Mouse (Mus musculus) midbrain, embryonic 11.5 days (tissue): ENCODE results near the gene Sirt7. TPM values are rescaled to one million over a fixed set of nuclear protein-coding genes. Genes with fewer than 3 reads are reported as not detected.

Source experiments
- ATAC-seq: fragments of 200-750 bp; cut with Nextera tagmentation; 2 replicates; pipeline ENCODE4 v1.8.0; 2017; ENCODE audit warnings: moderate TSS enrichment, moderate library complexity; ENCODE audit not compliant: low FRiP score
- DNase-seq: peaks from one replicate; pipeline ENCODE4 v3.0.0; 2015; ENCODE audit warnings: low spot score; ENCODE audit errors: missing footprints
- H3K27ac ChIP-seq: fragments of 300-500 bp; sonication (generic); 2 replicates; pipeline ENCODE4 v1.5.1; 2014; ENCODE audit warnings: low read depth, low read length
- H3K27me3 ChIP-seq: fragments of 300-500 bp; sonication (generic); 2 replicates; pipeline ENCODE4 v1.6.1; 2014; ENCODE audit warnings: mild to moderate bottlenecking, low read length, moderate library complexity, mixed read lengths; ENCODE audit not compliant: control insufficient read depth, insufficient read depth
- H3K36me3 ChIP-seq: fragments of 300-500 bp; sonication (generic); 2 replicates; pipeline ENCODE4 v1.6.1; 2014; ENCODE audit warnings: mild to moderate bottlenecking, low read length, moderate library complexity, mixed read lengths; ENCODE audit not compliant: control insufficient read depth, insufficient read depth
- H3K4me1 ChIP-seq: fragments of 300-500 bp; sonication (generic); 2 replicates; pipeline ENCODE4 v1.6.1; 2014; ENCODE audit warnings: low read length; ENCODE audit not compliant: control insufficient read depth, insufficient read depth
- H3K4me2 ChIP-seq: fragments of 300-500 bp; sonication (generic); 2 replicates; pipeline ENCODE4 v1.6.1; 2014; ENCODE audit warnings: mild to moderate bottlenecking, moderate library complexity
- H3K4me3 ChIP-seq: fragments of 300-500 bp; sonication (generic); 2 replicates; pipeline ENCODE4 v1.5.1; 2014; ENCODE audit warnings: low read depth, low read length
- H3K9ac ChIP-seq: fragments of 300-500 bp; sonication (generic); 2 replicates; pipeline ENCODE4 v1.6.1; 2014; ENCODE audit warnings: low read length
- H3K9me3 ChIP-seq: fragments of 300-500 bp; sonication (generic); 2 replicates; pipeline ENCODE4 v1.6.1; 2016; ENCODE audit warnings: low read length; ENCODE audit not compliant: control insufficient read depth
- WGBS: fragments of 180-500 bp; shearing (Covaris S2); extraction: QIAGEN DNeasy Blood & Tissue Kit; methylation state at CpG from one replicate; pipeline ENCODE4 v1.1.7; 2014; 5-methylcytosine and 5-hydroxymethylcytosine counted together
- microRNA-seq: library from miRNA; unstranded; fragments of <30 nt; microRNA quantifications from one replicate; pipeline ENCODE4, GENCODE M21; 2017
- polyA plus RNA-seq: library from polyadenylated mRNA; unstranded; fragments of >200 nt; fragmentation: Nextera tagmentation; extraction: Ambion mirVana; gene quantifications from 2 replicates; pipeline ENCODE4 v1.2.1, GENCODE M21; 2014

The Sirt7 gene
- polyA plus RNA-seq, 1 experiment from 2014 or later: 33.2 TPM

DNA sequence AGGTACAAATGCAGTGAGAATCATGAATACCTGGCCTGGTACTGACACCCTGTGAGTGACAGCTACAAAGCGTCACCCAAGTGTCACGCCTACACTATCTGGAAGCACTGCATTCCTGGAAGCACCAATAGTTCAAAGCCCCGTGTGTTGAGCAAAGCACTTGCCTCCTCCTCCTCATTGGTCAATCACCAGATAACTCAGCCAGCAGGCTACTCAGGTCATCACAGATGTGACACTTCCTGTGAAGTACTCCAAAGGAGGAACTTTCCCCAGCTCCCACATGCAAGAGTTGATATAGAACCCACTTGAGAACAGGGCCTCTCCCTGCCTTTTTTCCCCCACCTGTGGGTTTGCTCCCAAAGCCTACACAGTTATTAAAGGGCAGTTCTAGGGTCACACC lies 53.9 kb downstream of the Sirt7 start:
- WGBS: 81% methylated on average over 3 of the region's 3 CpGs
- Histone ChIP-seq H3K4me1 (peaks cover 12% of the 10 kb centered on the region), H3K36me3 (peaks cover 29% of the 10 kb centered on the region), H3K4me3 (peak overlapping the region; percentile 97), H3K27me3 (no peaks in the 10 kb centered on the region), H3K9ac (no peak overlapping the region), H3K27ac (no peak overlapping the region), H3K9me3 (no peaks in the 10 kb centered on the region), H3K4me2 (peak overlapping the region; percentile 57)
- DNase-seq (no peak), ATAC-seq (no peak)

Small RNA genes within 50 kb of the gene (microRNA-seq; reads per million reads assigned to microRNA genes)
- 4.0 reads per million, percentile 18 among the genes with 10 or more reads in this experiment for gene Mir6936

Other genes with a start within 250 kb of the Sirt7 start
- 25.3 and 29.2 TPM in 2 replicates for gene Faap100, start 246.5 kb downstream of the Sirt7 start, polyA plus RNA-seq
- 41.0 and 44.7 TPM in 2 replicates for gene Nploc4, start 187.5 kb downstream of the Sirt7 start, polyA plus RNA-seq
- gene Tspan10, start 182.6 kb downstream of the Sirt7 start, polyA plus RNA-seq: not detected in 2 replicates
- 0.40 and 0.41 TPM in 2 replicates for gene Pde6g, start 171.7 kb downstream of the Sirt7 start, polyA plus RNA-seq
- gene Oxld1, start 167.2 kb downstream of the Sirt7 start, polyA plus RNA-seq: 10.4 and 11.5 TPM in 2 replicates
- 25.4 and 25.6 TPM in 2 replicates for gene Ccdc137, start 167.1 kb downstream of the Sirt7 start, polyA plus RNA-seq
- 48.0 and 53.0 TPM in 2 replicates for gene Arl16, start 157.6 kb downstream of the Sirt7 start, polyA plus RNA-seq
- 137 and 152 TPM in 2 replicates for gene Mrpl12, start 140.6 kb downstream of the Sirt7 start, polyA plus RNA-seq
- gene Slc25a10, start 133.4 kb downstream of the Sirt7 start, polyA plus RNA-seq: 30.0 and 38.7 TPM in 2 replicates
- gene Gcgr, start 94.5 kb downstream of the Sirt7 start, polyA plus RNA-seq: 0.11 TPM in 1 of 2 replicates, not detected in the other
- gene Mcrip1, start 75.5 kb downstream of the Sirt7 start, polyA plus RNA-seq: 232 and 237 TPM in 2 replicates
- not detected in 2 replicates for gene Ppp1r27, start 74.1 kb downstream of the Sirt7 start, polyA plus RNA-seq
- gene P4hb, start 52.0 kb downstream of the Sirt7 start, polyA plus RNA-seq: 492 and 493 TPM in 2 replicates
- gene Arhgdia, start 43.6 kb downstream of the Sirt7 start, polyA plus RNA-seq: 521 and 583 TPM in 2 replicates
- 820 and 827 TPM in 2 replicates for gene Alyref, start 26.9 kb downstream of the Sirt7 start, polyA plus RNA-seq
- 178 and 204 TPM in 2 replicates for gene Anapc11, start 26.8 kb downstream of the Sirt7 start, polyA plus RNA-seq
- gene Npb, start 16.8 kb downstream of the Sirt7 start, polyA plus RNA-seq: 0.38 TPM in 1 of 2 replicates, not detected in the other
- gene Pcyt2, start 7.3 kb downstream of the Sirt7 start, polyA plus RNA-seq: 89.4 and 101 TPM in 2 replicates
- 18.0 and 19.7 TPM in 2 replicates for gene Mafg, start 8.4 kb upstream of the Sirt7 start, polyA plus RNA-seq
- gene Pycr1, start 18.5 kb upstream of the Sirt7 start, polyA plus RNA-seq: 32.4 and 32.8 TPM in 2 replicates
- gene Myadml2, start 22.9 kb upstream of the Sirt7 start, polyA plus RNA-seq: 0.36 and 0.57 TPM in 2 replicates
- gene Notum, start 35.9 kb upstream of the Sirt7 start, polyA plus RNA-seq: 0.90 and 1.4 TPM in 2 replicates
- 101 and 113 TPM in 2 replicates for gene Aspscr1, start 47.7 kb upstream of the Sirt7 start, polyA plus RNA-seq
- gene Cenpx, start 88.5 kb upstream of the Sirt7 start, polyA plus RNA-seq: 119 and 131 TPM in 2 replicates
- 30.9 TPM in 2 replicates for gene Lrrc45, start 88.7 kb upstream of the Sirt7 start, polyA plus RNA-seq
- 9.9 and 12.3 TPM in 2 replicates for gene Rac3, start 96.2 kb upstream of the Sirt7 start, polyA plus RNA-seq
- gene Dcxr, start 102.0 kb upstream of the Sirt7 start, polyA plus RNA-seq: 10.6 and 12.4 TPM in 2 replicates
- gene Cbr2, start 106.9 kb upstream of the Sirt7 start, polyA plus RNA-seq: 1.00 and 1.1 TPM in 2 replicates
- gene Hmga1b, start 137.6 kb upstream of the Sirt7 start, polyA plus RNA-seq: 8.2 and 9.1 TPM in 2 replicates
- 28.2 and 30.6 TPM in 2 replicates for gene Rfng, start 159.0 kb upstream of the Sirt7 start, polyA plus RNA-seq
- gene Gps1, start 159.0 kb upstream of the Sirt7 start, polyA plus RNA-seq: 254 and 269 TPM in 2 replicates
- 73.6 and 76.9 TPM in 2 replicates for gene Dus1l, start 171.2 kb upstream of the Sirt7 start, polyA plus RNA-seq
- 80.8 and 94.6 TPM in 2 replicates for gene Fasn, start 199.3 kb upstream of the Sirt7 start, polyA plus RNA-seq